Mouse (Mus musculus) ES-Bruce4 (cell line): ENCODE measurements around the gene Actr5. TPM values are rescaled to one million over a fixed set of nuclear protein-coding genes. Genes with fewer than 3 reads are reported as not detected.

Experiments
- H3K27ac ChIP-seq: 2 replicates; pipeline ENCODE4 v1.5.1; 2012; ENCODE audit warnings: low read length, inconsistent platforms; ENCODE audit not compliant: insufficient read depth
- H3K27me3 ChIP-seq: 2 replicates; pipeline ENCODE4 v1.6.1; 2012; ENCODE audit warnings: mild to moderate bottlenecking, low read length, inconsistent platforms; ENCODE audit not compliant: control insufficient read depth, poor library complexity, insufficient read depth, severe bottlenecking
- H3K36me3 ChIP-seq: 2 replicates; pipeline ENCODE4 v1.6.1; 2012; ENCODE audit warnings: inconsistent platforms, mild to moderate bottlenecking, low read length, moderate library complexity; ENCODE audit not compliant: control insufficient read depth, poor library complexity, insufficient read depth, severe bottlenecking
- H3K4me1 ChIP-seq: one replicate; pipeline ENCODE4 v1.8.1; 2011; ENCODE audit warnings: low read length; ENCODE audit not compliant: control insufficient read depth, insufficient read depth
- H3K4me3 ChIP-seq: 2 replicates; pipeline ENCODE4 v1.5.1; 2011; ENCODE audit warnings: low read depth, mild to moderate bottlenecking, low read length
- H3K9ac ChIP-seq: 2 replicates; pipeline ENCODE4 v1.6.1; 2012; ENCODE audit warnings: low read depth, mild to moderate bottlenecking, inconsistent platforms; ENCODE audit not compliant: poor library complexity, severe bottlenecking
- H3K9me3 ChIP-seq: replicated peaks from 2 replicates; pipeline ENCODE4 v1.6.1; 2012; ENCODE audit warnings: mild to moderate bottlenecking, low read length, inconsistent platforms; ENCODE audit not compliant: control insufficient read depth, poor library complexity, insufficient read depth, severe bottlenecking
- CTCF ChIP-seq: IDR thresholded peaks from one replicate; pipeline ENCODE4 v1.8.1; 2011; ENCODE audit warnings: low read depth, low read length
- EP300 ChIP-seq: IDR thresholded peaks from 2 replicates; pipeline ENCODE4 v1.6.1; 2011; ENCODE audit warnings: low read depth, low read length; ENCODE audit not compliant: insufficient read depth
- POLR2A ChIP-seq: IDR thresholded peaks from one replicate; pipeline ENCODE4 v1.8.1; 2011; ENCODE audit warnings: low read length; ENCODE audit not compliant: insufficient read depth
- polyA plus RNA-seq: library from polyadenylated mRNA; stranded (reverse); fragments of >200 nt; gene quantifications from 2 replicates; pipeline ENCODE4 v1.2.4, GENCODE M21; 2011; ENCODE audit warnings: low read depth; ENCODE audit not compliant: missing spikeins, insufficient read depth, insufficient read length

Actr5 gene
- polyA plus RNA-seq, 1 experiment, result 12.8 TPM

DNA sequence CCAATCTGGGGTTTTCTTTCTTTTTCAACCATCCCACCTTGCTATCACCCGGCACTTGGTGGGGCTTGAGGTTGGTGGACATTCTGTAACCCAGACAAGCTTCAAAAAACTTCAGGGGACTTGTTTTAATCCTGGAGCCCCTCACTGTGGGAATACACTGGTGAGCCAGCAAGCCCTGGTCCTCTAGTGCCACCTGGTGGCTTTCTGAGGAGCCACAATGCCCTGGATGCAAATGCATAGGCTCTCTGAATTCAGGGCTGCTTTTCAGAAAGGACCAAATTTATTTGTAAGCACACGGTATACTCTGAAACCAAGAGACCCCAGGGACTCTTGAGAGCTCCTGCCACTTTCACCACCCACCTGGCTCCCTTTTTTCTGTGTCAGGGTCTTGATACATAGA is 17.2 kb downstream of the Actr5 start:
- peak; percentile 89 for TF ChIP-seq CTCF
- no peak for TF ChIP-seq EP300
- peaks cover 8% of the 10 kb centered on the region; the same call in 1 of the 2 replicates for H3K36me3 ChIP-seq
- H3K9ac ChIP-seq, result no peak overlapping the region
- no peak overlapping the region for H3K4me3 ChIP-seq
- H3K27ac ChIP-seq, result no peak overlapping the region
- no peaks in the 10 kb centered on the region for H3K4me1 ChIP-seq
- H3K27me3 ChIP-seq, result no peaks in the 10 kb centered on the region
- no peaks in the 10 kb centered on the region for H3K9me3 ChIP-seq

DNA sequence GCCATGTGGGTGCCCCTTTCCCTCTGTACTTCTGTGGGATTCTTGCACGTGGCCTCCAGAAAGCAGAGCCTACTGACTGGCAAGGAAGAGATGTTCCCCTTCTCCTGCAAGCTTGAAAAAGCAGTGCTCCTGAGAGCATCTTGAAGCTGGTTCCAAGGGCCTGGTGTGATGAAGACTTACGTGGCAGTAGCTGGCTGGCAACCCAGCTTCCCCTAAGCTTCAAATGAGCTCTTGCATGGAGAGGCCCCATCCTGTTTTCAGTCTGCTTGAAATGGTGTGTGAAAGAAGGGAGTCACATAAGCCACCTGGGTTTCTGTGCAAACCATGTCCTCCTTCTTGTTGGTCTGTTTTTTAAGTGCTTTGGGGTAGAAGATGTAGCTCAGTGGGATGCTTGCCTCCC is 17.9 kb downstream of the Actr5 start:
- TF ChIP-seq POLR2A (no peak), EP300 (no peak), CTCF (no peak)
- 0 out of 2 replicates have a peak, but pooled peaks cover 6% of the 10 kb centered on the region for H3K36me3 ChIP-seq
- H3K27me3 ChIP-seq, result no peaks in the 10 kb centered on the region
- H3K9ac ChIP-seq, result no peak overlapping the region
- no peak overlapping the region for H3K27ac ChIP-seq
- no peaks in the 10 kb centered on the region for H3K9me3 ChIP-seq
- H3K4me3 ChIP-seq, result no peak overlapping the region
- H3K4me1 ChIP-seq, result no peaks in the 10 kb centered on the region

DNA sequence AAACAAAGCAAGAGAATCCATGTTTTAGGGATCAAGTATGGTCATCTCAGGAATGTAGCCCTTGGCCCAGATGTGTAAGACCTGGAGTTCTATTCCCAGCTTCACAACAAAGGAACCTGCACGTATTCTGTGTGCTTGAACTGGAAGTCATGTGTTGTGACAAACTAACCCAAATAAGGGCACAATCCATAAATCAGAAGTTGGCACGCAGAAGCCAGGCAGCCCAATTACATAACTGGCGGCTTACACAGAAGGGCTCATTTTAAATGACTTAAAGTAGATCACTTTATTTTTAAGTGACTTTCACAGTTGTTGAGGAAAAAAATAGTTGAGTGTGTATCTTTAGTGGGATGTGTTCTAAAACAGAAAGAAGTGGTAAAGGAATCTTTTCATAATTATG is 19.1 kb downstream of the Actr5 start:
- Histone ChIP-seq H3K36me3 (0 out of 2 replicates have a peak, but pooled peaks cover 5% of the 10 kb centered on the region), H3K27ac (no peak overlapping the region), H3K4me3 (no peak overlapping the region), H3K27me3 (no peaks in the 10 kb centered on the region), H3K9ac (no peak overlapping the region), H3K9me3 (no peaks in the 10 kb centered on the region), H3K4me1 (no peaks in the 10 kb centered on the region)
- TF ChIP-seq EP300 (no peak), POLR2A (no peak), CTCF (no peak)

DNA sequence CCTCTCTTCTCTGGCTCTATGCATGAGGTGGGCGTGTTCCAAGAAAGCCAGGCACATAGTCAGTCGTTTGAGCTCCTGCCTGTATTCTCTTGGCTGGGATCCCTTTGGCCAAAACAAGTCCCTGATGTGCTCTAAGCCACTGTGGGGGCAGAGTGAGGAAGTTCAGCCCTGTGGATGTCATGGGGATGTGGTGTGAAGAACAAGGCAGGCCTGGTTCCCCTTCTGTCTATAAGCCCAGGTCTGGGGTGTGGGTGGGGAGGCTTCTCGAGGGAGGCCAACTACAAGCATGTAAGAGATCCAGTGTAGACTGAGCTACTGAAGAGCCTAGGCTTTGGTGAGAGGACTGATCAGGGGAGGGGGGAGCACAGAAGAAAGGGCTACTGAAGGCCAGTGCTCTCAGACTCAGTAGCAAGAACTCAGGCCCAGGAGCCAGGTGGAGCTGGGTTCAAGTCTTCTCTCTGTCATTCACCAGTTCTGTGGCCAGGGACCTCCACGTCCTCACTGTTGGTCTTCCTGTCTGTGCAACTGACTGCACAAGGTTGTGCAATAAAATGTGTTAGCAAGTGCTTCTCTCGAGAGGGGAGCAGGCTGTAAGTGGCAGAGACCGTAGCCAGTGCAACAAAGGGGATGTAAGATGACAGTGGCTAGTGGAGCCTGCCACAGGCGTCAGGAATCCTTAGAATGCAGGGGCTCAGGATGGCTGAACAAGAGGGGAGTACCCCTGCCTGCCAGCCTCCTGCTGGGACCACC is 26.6 kb downstream of the Actr5 start:
- Histone ChIP-seq H3K4me1 (no peaks in the 10 kb centered on the region), H3K27me3 (no peaks in the 10 kb centered on the region), H3K9me3 (no peaks in the 10 kb centered on the region), H3K36me3 (no peaks in the 10 kb centered on the region), H3K9ac (no peak overlapping the region), H3K27ac (no peak overlapping the region), H3K4me3 (no peak overlapping the region)
- TF ChIP-seq POLR2A, result no peak
- no peak for TF ChIP-seq EP300
- TF ChIP-seq CTCF, result no peak

DNA sequence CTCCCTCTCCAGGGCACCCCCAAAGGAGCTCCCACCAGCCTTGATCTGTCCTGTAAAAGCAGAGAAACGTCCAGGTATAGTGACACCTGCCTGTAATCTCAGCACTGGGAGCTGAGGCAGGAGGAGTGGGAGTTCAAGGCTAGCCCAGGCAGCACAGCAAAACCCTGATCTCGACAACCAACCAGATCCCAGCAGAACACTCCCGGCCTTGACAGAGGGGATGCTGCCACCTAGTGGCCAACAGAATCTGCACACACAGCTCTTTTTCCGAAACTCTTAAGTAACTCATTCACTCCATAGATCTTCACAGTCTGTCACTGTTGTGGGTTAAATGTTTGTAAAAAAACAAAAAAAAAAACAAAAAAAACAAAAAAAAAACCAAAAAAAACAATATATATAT is 28.3 kb downstream of the Actr5 start:
- Histone ChIP-seq H3K27me3 (no peaks in the 10 kb centered on the region), H3K36me3 (no peaks in the 10 kb centered on the region), H3K4me1 (no peaks in the 10 kb centered on the region), H3K27ac (no peak overlapping the region), H3K9ac (no peak overlapping the region), H3K9me3 (no peaks in the 10 kb centered on the region), H3K4me3 (no peak overlapping the region)
- TF ChIP-seq CTCF (peak; percentile 95), EP300 (no peak)

DNA sequence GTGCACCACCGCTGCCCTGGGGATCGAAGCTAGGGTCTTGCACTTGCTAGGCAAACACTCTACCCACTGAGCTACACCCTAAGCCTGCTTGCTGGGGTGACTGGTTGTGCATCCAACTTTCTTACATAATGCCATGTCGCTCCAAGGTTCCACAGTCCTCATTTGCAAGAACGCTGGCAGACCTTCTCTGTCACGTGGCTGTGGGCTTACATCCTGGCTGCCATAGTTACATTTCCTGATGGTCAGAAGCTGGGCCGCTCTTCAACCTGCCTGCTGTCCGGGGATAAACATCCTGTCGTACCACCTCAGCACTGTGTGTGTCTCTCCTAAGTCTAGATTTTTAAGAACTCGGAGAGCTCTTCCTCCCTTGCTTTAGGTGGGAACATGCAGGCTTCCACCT is 30.0 kb downstream of the Actr5 start:
- H3K27ac ChIP-seq, result no peak overlapping the region
- H3K9ac ChIP-seq, result no peak overlapping the region
- no peaks in the 10 kb centered on the region for H3K9me3 ChIP-seq
- no peak overlapping the region for H3K4me3 ChIP-seq
- TF ChIP-seq POLR2A (no peak), EP300 (no peak), CTCF (no peak)
- H3K36me3 ChIP-seq, result no peaks in the 10 kb centered on the region
- no peaks in the 10 kb centered on the region for H3K27me3 ChIP-seq
- no peaks in the 10 kb centered on the region for H3K4me1 ChIP-seq
